Mouse (Mus musculus) lung, embryonic 16.5 days (tissue): ENCODE data around the gene Rabggtb. TPM values are rescaled to one million over a fixed set of nuclear protein-coding genes. Genes with fewer than 3 reads are reported as not detected.
A peak's percentile ranks its signal among the peaks of the same experiment; 100 is the strongest.

ENCODE experiments used
- ATAC-seq: fragments of 200-750 bp; cut with Nextera tagmentation; 2 replicates; pipeline ENCODE4 v1.8.0; 2017; ENCODE audit warnings: low read depth, mild to moderate bottlenecking, moderate library complexity
- H3K27ac ChIP-seq: fragments of 300-500 bp; sonication (generic); 2 replicates; pipeline ENCODE4 v1.5.1; 2014; ENCODE audit warnings: mild to moderate bottlenecking, control low read depth, low read length
- H3K27me3 ChIP-seq: fragments of 300-500 bp; sonication (generic); 2 replicates; pipeline ENCODE4 v1.6.1; 2014; ENCODE audit warnings: low read depth, low read length, mixed read lengths; ENCODE audit not compliant: control insufficient read depth, insufficient read depth
- H3K36me3 ChIP-seq: fragments of 300-500 bp; sonication (generic); 2 replicates; pipeline ENCODE4 v1.6.1; 2014; ENCODE audit warnings: low read length; ENCODE audit not compliant: control insufficient read depth, insufficient read depth
- H3K4me1 ChIP-seq: fragments of 300-500 bp; sonication (generic); replicated peaks from 2 replicates; pipeline ENCODE4 v1.6.1; 2014; ENCODE audit warnings: low read length, mixed read lengths; ENCODE audit not compliant: control insufficient read depth, insufficient read depth
- H3K4me2 ChIP-seq: fragments of 300-500 bp; sonication (generic); 2 replicates; pipeline ENCODE4 v1.6.1; 2014; ENCODE audit warnings: low read depth, low read length, control low read depth
- H3K4me3 ChIP-seq: fragments of 300-500 bp; sonication (generic); 2 replicates; pipeline ENCODE4 v1.5.1; 2014; ENCODE audit warnings: mild to moderate bottlenecking, low read length, control low read depth
- H3K9ac ChIP-seq: fragments of 300-500 bp; sonication (generic); 2 replicates; pipeline ENCODE4 v1.6.1; 2014; ENCODE audit warnings: low read length, control low read depth
- H3K9me3 ChIP-seq: fragments of 300-500 bp; sonication (generic); 2 replicates; pipeline ENCODE4 v1.6.1; 2016; ENCODE audit warnings: low read length; ENCODE audit not compliant: control insufficient read depth
- WGBS: fragments of 180-500 bp; shearing (Covaris S2); extraction: QIAGEN DNeasy Blood & Tissue Kit; methylation state at CpG from one replicate; pipeline ENCODE4 v1.1.7; 2014; 5-methylcytosine and 5-hydroxymethylcytosine counted together
- polyA plus RNA-seq: library from polyadenylated mRNA; unstranded; fragments of >200 nt; fragmentation: Nextera tagmentation; extraction: Ambion mirVana; gene quantifications from 2 replicates; pipeline ENCODE4 v1.2.1, GENCODE M21; 2015

The Rabggtb gene
- polyA plus RNA-seq = 45.7 and 46.4 TPM in 2 replicates

DNA sequence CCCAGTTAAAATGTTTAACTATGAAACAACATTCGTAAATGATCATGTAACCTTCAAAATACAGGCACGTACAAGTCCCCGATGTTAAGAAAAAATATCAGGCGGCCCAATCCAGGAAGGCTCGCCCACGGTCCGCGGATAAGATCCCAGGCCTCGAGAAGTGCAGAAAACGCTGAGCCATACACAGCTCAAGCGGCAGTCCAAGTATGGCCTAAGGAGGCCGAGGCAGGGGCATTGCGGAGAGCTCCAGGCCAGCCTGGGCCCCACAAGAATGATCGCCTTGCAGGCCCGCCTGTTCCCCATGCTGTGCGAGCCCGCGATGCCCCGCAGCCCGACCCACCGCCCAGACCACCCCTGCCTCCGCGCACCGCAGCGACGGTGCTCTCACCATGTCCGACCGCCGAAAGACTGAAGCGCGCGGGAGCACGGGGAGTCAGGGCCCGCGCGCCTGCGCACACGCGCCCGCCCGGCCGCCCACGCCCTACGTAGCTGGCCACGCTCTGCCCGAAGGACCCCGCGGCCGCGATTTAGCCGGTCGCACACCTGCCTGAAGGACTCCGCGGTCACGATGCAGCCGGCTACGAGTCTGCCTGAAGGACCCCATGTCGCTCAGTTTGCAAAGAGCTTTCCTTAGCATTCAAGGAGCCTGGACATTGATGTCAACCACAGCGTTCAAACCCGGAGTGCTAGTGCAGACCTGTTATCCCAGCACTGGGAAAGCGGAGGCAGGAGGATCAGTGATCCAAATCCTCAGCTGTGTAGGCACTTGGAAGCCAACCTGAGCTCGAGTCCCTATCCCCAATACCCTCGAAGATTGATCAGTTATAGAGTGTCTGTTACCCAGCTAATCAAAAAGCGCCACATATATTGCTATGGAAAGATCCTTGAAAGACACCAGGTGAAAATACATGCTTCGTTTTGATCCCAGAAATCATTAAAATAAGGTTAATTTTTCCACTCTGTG is at the start of gene Rabggtb:
Gene Rabggtb (minus strand): TSS at position 464 of the 964 bp plus-strand sequence.
- ATAC-seq = peak; percentile 98
- Histone ChIP-seq H3K27me3 (no peaks in the 10 kb centered on the region), H3K9ac (peak within 1 kb of the TSS; percentile 98), H3K4me2 (peak within 1 kb of the TSS; percentile 85), H3K36me3 (peaks cover 30% of the 10 kb centered on the region), H3K27ac (peak within 1 kb of the TSS; percentile 90), H3K9me3 (no peaks in the 10 kb centered on the region), H3K4me1 (peaks cover 24% of the 10 kb centered on the region), H3K4me3 (peak within 1 kb of the TSS; percentile 89)
- under 1% methylated on average over 65 of the region's 65 CpGs for WGBS

GRCm38 (mm10) chr3:153961632-153962389 is 49.0 kb upstream of the Rabggtb start:
- Histone ChIP-seq H3K9ac (no peak overlapping the region), H3K27ac (no peak overlapping the region), H3K36me3 (no peaks in the 10 kb centered on the region), H3K9me3 (no peaks in the 10 kb centered on the region), H3K4me3 (no peak overlapping the region), H3K4me1 (no peaks in the 10 kb centered on the region), H3K4me2 (no peak overlapping the region), H3K27me3 (no peaks in the 10 kb centered on the region)
- WGBS = 67% methylated on average over 6 of the region's 6 CpGs
- ATAC-seq = no peak

DNA sequence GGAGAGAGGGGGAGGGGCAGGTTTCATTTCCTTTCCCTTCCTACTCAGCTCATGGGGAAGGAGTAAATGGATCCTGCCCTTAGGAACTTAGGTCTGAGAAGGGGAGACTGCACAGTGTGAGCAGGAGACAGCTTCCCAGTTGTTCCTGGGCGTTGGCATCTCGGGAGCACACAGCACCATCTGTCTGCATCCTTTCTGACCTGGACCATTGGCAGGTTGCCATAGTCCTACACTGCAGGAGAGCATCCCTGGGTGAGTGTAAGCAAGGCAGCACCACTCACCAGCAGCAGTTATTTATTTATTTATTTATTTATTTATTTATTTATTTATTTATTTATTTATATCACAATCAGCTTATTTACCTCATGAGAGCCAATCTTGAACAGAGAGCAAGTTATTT is 48.1 kb upstream of the Rabggtb start:
- H3K9me3 ChIP-seq = no peaks in the 10 kb centered on the region
- no peaks in the 10 kb centered on the region for H3K27me3 ChIP-seq
- H3K36me3 ChIP-seq = no peaks in the 10 kb centered on the region
- H3K4me1 ChIP-seq = no peaks in the 10 kb centered on the region
- no peak for ATAC-seq
- 63% methylated on average over 2 of the region's 2 CpGs for WGBS
- H3K27ac ChIP-seq = no peak overlapping the region
- no peak overlapping the region for H3K4me3 ChIP-seq
- no peak overlapping the region for H3K4me2 ChIP-seq
- no peak overlapping the region for H3K9ac ChIP-seq

- H3K4me2 ChIP-seq = no peak overlapping the region
- H3K36me3 ChIP-seq = no peaks in the 10 kb centered on the region
- no peak for ATAC-seq
- H3K4me3 ChIP-seq = no peak overlapping the region
- H3K4me1 ChIP-seq = no peaks in the 10 kb centered on the region
- H3K27me3 ChIP-seq = no peaks in the 10 kb centered on the region
- WGBS = 72% methylated on average over 9 of the region's 9 CpGs
- H3K27ac ChIP-seq = no peak overlapping the region
- no peaks in the 10 kb centered on the region for H3K9me3 ChIP-seq
- H3K9ac ChIP-seq = no peak overlapping the region
Observed at GRCm38 (mm10) chr3:153959731-153960207, 47.0 kb upstream of the Rabggtb start.

DNA sequence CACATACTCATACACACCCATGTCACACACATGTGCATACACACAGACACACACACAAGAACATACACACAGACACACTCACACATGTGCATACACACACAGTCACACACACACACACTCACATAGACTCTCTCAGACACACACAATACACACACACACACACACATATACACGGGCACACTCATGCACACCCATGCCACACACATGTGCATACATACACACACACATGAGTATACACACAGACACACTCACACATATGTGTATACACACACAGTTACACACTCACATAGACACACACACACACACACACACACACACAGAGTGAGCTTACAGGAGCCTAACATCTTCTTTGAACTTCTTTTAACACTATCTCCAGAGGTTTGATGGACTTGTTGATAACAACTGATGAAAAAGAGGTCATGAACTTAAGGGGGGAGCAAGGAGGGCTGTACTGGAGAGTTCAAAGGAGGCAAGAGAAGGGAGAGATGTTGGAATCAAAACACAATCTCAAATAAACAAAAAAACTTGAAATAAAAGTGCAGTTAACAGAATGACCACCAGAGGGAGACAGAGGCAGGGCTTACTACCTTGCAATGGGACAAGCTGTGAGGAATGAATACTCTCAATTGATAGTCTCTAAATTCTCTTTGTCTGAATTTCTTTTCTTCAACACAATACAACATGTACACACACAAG is 46.4 kb upstream of the Rabggtb start:
- peak; percentile 38; the same call in 1 of the 2 replicates for ATAC-seq
- H3K9me3 ChIP-seq = no peaks in the 10 kb centered on the region
- 100% methylated on average over 1 of the region's 1 CpGs for WGBS
- H3K36me3 ChIP-seq = no peaks in the 10 kb centered on the region
- no peak overlapping the region for H3K27ac ChIP-seq
- H3K4me2 ChIP-seq = no peak overlapping the region
- H3K4me1 ChIP-seq = no peaks in the 10 kb centered on the region
- H3K4me3 ChIP-seq = no peak overlapping the region
- no peaks in the 10 kb centered on the region for H3K27me3 ChIP-seq
- H3K9ac ChIP-seq = no peak overlapping the region

- Histone ChIP-seq H3K9me3 (no peaks in the 10 kb centered on the region), H3K36me3 (no peaks in the 10 kb centered on the region), H3K27ac (no peak overlapping the region), H3K4me2 (no peak overlapping the region), H3K4me1 (no peaks in the 10 kb centered on the region), H3K27me3 (no peaks in the 10 kb centered on the region), H3K9ac (no peak overlapping the region), H3K4me3 (no peak overlapping the region)
- 85% methylated on average over 5 of the region's 5 CpGs for WGBS
- ATAC-seq = no peak
Observed at GRCm38 (mm10) chr3:153957916-153958315, 45.1 kb upstream of the Rabggtb start.

- WGBS = 44% methylated on average over 2 of the region's 2 CpGs
- Histone ChIP-seq H3K4me3 (no peak overlapping the region), H3K36me3 (no peaks in the 10 kb centered on the region), H3K4me2 (no peak overlapping the region), H3K9ac (no peak overlapping the region), H3K27me3 (no peaks in the 10 kb centered on the region), H3K27ac (no peak overlapping the region), H3K4me1 (peaks cover 3% of the 10 kb centered on the region; the same call in 1 of the 2 replicates), H3K9me3 (no peaks in the 10 kb centered on the region)
- no peak for ATAC-seq
Observed at GRCm38 (mm10) chr3:153948176-153948575, 35.4 kb upstream of the Rabggtb start.

DNA sequence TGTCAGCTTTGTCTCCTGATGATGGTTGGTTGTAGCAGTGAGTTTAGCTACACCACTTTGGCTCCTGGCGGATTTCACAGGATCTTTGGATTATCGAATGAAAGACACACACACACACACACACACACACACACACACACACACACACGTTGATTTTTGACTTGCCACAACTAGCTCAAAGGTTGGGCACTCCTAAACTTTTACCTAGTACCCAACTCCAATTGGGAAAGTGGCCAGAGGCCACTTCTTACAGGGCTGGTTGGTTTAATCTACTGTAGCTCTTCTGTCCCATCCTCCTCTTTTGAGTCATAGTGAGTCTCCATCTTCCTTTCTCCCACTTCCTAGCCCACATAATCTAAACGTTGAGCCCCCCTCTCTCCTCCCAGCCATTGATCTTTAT is 34.5 kb upstream of the Rabggtb start:
- Histone ChIP-seq H3K9ac (no peak overlapping the region), H3K9me3 (no peaks in the 10 kb centered on the region), H3K27ac (no peak overlapping the region), H3K36me3 (no peaks in the 10 kb centered on the region), H3K27me3 (no peaks in the 10 kb centered on the region), H3K4me2 (no peak overlapping the region), H3K4me3 (no peak overlapping the region), H3K4me1 (peaks cover 9% of the 10 kb centered on the region)
- no peak for ATAC-seq
- 59% methylated on average over 4 of the region's 4 CpGs for WGBS
